Mouse (Mus musculus): ENCODE measurements around the gene Olfr1367.

The Olfr1367 gene

DNA sequence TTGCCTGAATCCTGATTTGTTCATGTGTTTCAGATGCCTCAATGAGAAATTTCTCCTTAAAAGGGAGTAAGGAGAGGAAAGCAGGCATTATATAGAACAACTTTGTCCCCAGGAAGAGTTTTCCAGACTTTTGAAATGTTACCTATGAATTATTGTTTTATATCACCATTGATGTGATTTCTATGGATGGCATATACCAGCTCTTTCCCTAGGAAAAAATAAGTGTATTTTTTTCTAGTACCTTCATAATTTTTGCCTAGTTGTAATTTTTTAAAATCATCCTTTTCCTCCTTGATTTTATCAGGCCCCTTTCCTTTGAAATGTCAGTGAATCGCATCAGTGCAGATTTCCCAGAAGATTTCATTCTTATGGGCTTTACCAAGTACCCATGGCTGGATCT, at the start of gene Olfr1367:
Olfr1367 (plus strand) TSS at position 301 of the 400 bp plus-strand sequence.
- DNase-seq (ENCODE audit: low spot score), result no peak

DNA sequence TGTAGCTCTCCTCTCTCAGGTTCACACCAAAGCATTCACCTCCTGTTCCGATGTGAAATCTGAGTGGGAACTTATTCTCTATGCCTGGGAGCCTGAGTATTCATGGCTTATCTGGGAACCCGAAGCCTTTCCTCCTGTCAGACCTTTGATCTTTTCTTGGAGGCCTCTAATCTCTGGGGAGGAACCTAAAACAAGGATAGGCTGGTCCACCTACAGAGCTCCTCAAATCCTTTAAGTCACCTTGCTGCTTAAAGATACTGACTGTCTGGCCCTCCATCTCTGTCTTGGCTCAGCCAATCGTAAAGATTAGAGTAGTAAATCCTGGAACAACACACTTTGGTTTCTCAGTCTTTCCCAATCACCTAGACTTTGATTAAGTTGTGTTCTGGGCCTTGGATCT, 48.2 kb upstream of the Olfr1367 start:
- DNase-seq (ENCODE audit: low spot score), result no peak

GRCm38 (mm10) chr13:21304483-21305066, 42.1 kb upstream of the Olfr1367 start:
- DNase-seq (ENCODE audit: low spot score), result no peak

- no peak for DNase-seq (ENCODE audit: low spot score)
Observed at GRCm38 (mm10) chr13:21309788-21310187, 36.9 kb upstream of the Olfr1367 start.

GRCm38 (mm10) chr13:21311926-21312325, 34.8 kb upstream of the Olfr1367 start, which contains the start of gene Gpx6:
Gene Gpx6 (plus strand): TSS chr13:21312125.
- no peak for DNase-seq (ENCODE audit: low spot score)

GRCm38 (mm10) chr13:21312854-21313253, 33.9 kb upstream of the Olfr1367 start:
- no peak for DNase-seq (ENCODE audit: low spot score)

- DNase-seq (ENCODE audit: low spot score), result no peak
Observed at GRCm38 (mm10) chr13:21313903-21314302, 32.8 kb upstream of the Olfr1367 start.

GRCm38 (mm10) chr13:21320262-21320661, 26.4 kb upstream of the Olfr1367 start:
- no peak for DNase-seq (ENCODE audit: low spot score)

DNA sequence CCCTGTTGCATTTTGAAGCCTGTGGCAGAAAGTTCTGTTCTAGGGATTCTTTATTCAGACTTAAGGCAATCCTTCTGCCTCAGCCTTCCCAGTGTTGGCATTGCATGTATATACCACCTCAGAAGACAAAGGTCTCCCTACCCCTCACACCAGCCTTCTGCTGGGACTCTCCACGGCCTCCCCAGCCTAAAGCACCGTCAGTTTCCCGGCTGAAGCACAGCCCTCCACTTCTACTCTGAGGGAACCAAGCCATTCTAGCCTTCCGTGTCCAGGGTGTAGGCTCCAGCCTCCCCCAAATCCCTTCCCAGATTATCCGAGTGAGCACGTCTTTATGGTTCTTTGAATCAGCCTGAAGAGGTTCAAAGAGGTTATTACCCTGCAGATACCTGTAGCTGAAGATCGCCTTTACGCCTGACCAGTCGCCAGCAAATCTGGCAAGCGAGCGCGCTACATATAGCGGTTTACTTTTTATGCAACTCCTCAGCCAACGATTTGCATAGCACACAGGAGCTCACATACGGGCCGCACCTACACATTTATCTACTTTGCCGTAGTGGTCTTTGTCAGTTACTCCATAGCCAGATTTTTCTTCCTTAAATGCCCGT, 24.7 kb upstream of the Olfr1367 start:
- no peak for DNase-seq (ENCODE audit: low spot score)

DNA sequence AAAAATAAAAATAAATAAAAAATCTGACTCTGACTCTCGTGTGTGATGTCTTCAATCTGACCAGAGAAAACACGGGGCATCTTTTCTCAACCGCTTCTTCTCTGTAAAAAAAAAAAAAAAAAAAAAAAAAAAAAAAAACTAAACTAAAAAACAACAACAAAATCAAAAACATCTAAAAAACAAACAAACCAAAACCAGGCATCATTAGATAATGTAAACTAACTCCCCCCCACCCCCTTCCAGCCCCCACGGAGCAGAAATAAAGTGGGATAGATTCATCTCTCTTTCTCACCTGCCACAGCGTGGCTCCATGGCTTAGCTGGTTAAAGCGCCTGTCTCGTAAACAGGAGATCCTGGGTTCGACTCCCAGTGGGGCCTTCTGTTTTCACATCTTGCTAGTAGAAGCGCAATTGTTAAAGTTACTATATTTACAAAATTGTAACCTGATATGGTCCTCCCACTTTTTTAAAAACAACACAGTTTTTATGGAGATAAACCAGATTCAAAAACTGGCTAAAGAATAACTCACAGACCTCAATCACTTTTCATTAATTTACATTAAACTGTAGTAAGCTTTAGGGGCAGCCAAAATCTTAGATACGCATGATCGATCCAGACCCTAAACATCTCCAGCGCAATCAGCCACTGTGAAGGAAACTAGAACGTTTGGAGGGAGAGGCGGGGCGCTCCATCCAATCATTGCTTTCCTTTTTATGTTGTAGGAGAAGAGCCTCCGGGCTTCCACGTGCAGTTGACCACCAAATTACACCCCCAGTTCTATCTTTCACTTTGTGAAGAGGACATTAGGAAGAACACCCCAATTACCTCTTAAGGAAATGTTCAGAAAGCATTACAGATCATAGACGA, 24.0 kb upstream of the Olfr1367 start:
- DNase-seq (ENCODE audit: low spot score), result no peak

DNA sequence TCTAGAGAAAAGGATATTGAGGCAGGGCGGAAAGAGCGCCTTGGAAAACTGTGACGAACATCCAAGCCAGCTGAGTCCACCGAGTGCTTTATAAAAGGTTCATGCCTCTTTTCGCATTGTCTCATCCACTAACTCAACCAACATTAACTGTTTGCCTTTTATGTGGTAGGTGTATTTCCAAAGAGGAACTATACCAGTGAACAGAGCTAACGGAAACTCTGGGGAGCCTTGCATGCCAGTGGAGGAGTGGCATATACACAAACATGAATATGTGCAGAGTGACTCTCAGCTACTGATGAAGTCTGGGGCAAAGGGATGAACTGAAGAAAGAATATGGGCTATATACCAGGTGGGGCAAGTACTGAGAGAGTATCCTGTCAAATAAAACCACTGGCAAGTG, 23.3 kb upstream of the Olfr1367 start:
- DNase-seq (ENCODE audit: low spot score), result no peak

GRCm38 (mm10) chr13:21326191-21326590, 20.5 kb upstream of the Olfr1367 start:
- DNase-seq (ENCODE audit: low spot score), result no peak

GRCm38 (mm10) chr13:21326657-21327211, 20.0 kb upstream of the Olfr1367 start:
- DNase-seq (ENCODE audit: low spot score), result peak; percentile 84

DNA sequence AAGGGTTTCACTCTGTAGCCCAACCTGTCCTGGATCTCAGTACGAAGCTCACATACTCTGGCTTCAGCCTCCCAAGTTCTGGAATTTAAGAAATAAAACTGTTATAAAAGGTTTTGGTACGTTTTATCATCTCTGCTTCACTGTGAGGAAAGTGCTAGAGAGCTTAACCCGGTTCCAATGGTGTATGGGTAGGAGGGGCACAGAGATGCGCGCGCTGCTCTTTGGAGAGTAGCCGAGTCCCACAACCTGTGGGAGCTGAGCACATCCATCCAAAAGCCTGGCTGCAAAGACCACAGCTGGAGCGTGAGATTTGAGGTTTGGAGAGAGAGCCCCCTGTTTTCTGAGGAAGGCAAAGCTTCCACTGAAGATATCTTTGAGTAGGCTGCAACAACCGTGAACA, 19.3 kb upstream of the Olfr1367 start:
- no peak for DNase-seq (ENCODE audit: low spot score)

GRCm38 (mm10) chr13:21350593-21350992, 3.9 kb downstream of the Olfr1367 start:
- no peak for DNase-seq (ENCODE audit: low spot score)

- DNase-seq (ENCODE audit: low spot score), result peak; percentile 80
Observed at GRCm38 (mm10) chr13:21362621-21363248, 16.0 kb downstream of the Olfr1367 start, which contains the start of gene Zscan12. Gene Zscan12 (plus strand): TSS chr13:21362820.

DNA sequence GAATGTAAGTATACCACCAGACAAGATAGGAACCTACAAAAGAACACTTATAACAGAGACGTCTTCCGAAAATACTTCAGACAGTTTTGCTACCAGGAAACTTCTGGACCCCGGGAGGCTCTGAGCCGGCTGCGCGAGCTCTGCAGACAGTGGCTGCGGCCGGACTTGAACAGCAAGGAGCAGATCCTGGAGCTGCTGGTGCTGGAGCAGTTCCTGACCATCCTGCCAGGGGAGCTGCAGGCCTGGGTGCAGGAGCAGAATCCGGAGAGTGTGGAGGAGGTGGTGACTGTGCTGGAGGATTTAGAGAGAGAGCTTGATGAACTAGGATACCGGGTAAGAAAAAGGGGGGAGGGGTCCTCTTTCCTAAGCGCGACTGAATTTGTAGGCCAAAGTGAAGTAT, 17.0 kb downstream of the Olfr1367 start:
- DNase-seq (ENCODE audit: low spot score), result no peak

- no peak for DNase-seq (ENCODE audit: low spot score)
Observed at GRCm38 (mm10) chr13:21366635-21367034, 19.9 kb downstream of the Olfr1367 start.

DNA sequence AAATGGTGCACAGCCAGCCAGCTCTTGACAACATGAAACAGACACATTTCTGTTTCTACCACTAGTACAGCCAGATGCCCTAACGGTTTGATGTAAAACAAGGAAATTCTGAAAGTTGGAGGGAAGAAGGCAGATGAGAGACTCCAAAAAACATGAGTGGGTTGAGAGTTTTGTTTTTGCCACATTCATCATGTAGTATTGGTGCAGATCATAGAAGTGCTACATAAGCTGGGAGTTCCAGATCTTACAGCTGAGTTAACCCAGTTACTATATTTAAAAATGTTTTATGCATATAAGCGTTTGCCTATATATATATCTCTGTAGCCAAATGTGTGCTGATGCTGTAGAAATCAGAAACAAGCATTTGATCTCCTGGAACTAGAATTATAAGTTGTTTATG, 26.0 kb downstream of the Olfr1367 start:
- DNase-seq (ENCODE audit: low spot score), result no peak

DNA sequence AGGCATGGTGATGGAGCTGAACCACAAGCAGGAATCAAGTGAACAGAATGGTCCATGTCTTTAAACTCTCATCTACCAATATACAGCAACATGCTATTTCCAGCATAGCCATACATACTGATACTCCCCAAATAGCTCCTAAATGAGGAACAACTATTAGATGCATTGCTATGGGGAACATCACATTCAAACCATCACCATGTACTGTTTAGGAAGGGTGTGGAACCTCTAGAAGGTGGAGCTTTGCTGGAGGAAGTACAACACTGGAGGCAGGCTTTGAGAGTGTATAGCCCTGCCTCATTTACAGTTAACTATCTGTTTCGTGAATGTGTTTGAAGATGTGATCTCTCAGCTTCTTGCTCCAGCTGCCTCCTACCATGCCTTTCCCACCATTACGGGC, 31.1 kb downstream of the Olfr1367 start:
- DNase-seq (ENCODE audit: low spot score), result no peak

- no peak for DNase-seq (ENCODE audit: low spot score)
Observed at GRCm38 (mm10) chr13:21395211-21395610, 48.5 kb downstream of the Olfr1367 start.

GRCm38 (mm10) chr13:21395623-21396022, 48.9 kb downstream of the Olfr1367 start:
- no peak for DNase-seq (ENCODE audit: low spot score)

Measured in urinary bladder, postnatal 25 days (tissue).